Mouse (Mus musculus) hindbrain, embryonic 16.5 days (tissue): ENCODE data around the gene Chrm2. TPM values are rescaled to one million over a fixed set of nuclear protein-coding genes. Genes with fewer than 3 reads are reported as not detected.

Experiments used
- ATAC-seq: fragments of 200-750 bp; cut with Nextera tagmentation; 2 replicates; pipeline ENCODE4 v1.8.0; 2017; ENCODE audit warnings: moderate TSS enrichment, moderate library complexity
- H3K27ac ChIP-seq: fragments of 300-500 bp; sonication (generic); 2 replicates; pipeline ENCODE4 v1.5.1; 2014; ENCODE audit warnings: low read depth, mild to moderate bottlenecking, control low read depth, low read length, moderate library complexity
- H3K27me3 ChIP-seq: fragments of 300-500 bp; sonication (generic); replicated peaks from 2 replicates; pipeline ENCODE4 v1.6.1; 2014; ENCODE audit warnings: low read length; ENCODE audit not compliant: control insufficient read depth, insufficient read depth
- H3K36me3 ChIP-seq: fragments of 300-500 bp; sonication (generic); 2 replicates; pipeline ENCODE4 v1.6.1; 2014; ENCODE audit warnings: mild to moderate bottlenecking, low read length, moderate library complexity, mixed read lengths; ENCODE audit not compliant: control insufficient read depth, insufficient read depth
- H3K4me1 ChIP-seq: fragments of 300-500 bp; sonication (generic); 2 replicates; pipeline ENCODE4 v1.6.1; 2014; ENCODE audit warnings: low read depth, low read length; ENCODE audit not compliant: control insufficient read depth, insufficient read depth
- H3K4me2 ChIP-seq: fragments of 300-500 bp; sonication (generic); 2 replicates; pipeline ENCODE4 v1.6.1; 2014; ENCODE audit warnings: mild to moderate bottlenecking, low read length, control low read depth, moderate library complexity
- H3K4me3 ChIP-seq: fragments of 300-500 bp; sonication (generic); 2 replicates; pipeline ENCODE4 v1.5.1; 2014; ENCODE audit warnings: mild to moderate bottlenecking, low read length, control low read depth, moderate library complexity
- H3K9ac ChIP-seq: fragments of 300-500 bp; sonication (generic); 2 replicates; pipeline ENCODE4 v1.6.1; 2014; ENCODE audit warnings: low read depth, mild to moderate bottlenecking, control low read depth, low read length, moderate library complexity
- H3K9me3 ChIP-seq: fragments of 300-500 bp; sonication (generic); 2 replicates; pipeline ENCODE4 v1.6.1; 2014; ENCODE audit warnings: mild to moderate bottlenecking, low read length, moderate library complexity; ENCODE audit not compliant: control insufficient read depth
- WGBS: fragments of 180-500 bp; shearing (Covaris S2); extraction: QIAGEN DNeasy Blood & Tissue Kit; methylation state at CpG from one replicate; pipeline ENCODE4 v1.1.7; 2014; 5-methylcytosine and 5-hydroxymethylcytosine counted together
- polyA plus RNA-seq: library from polyadenylated mRNA; unstranded; fragments of >200 nt; fragmentation: Nextera tagmentation; extraction: Ambion mirVana; gene quantifications from 2 replicates; pipeline ENCODE4 v1.2.1, GENCODE M21; 2015

The Chrm2 gene
- polyA plus RNA-seq, result 11.8 and 12.5 TPM in 2 replicates

- under 1% methylated on average over 30 of the region's 30 CpGs for WGBS
- ATAC-seq, result peak; percentile 80
- H3K4me3 ChIP-seq, result peak within 1 kb of the TSS; percentile 60
- H3K4me1 ChIP-seq, result peaks cover 5% of the 10 kb centered on the region; the same call in 1 of the 2 replicates
- H3K36me3 ChIP-seq, result no peaks in the 10 kb centered on the region
- H3K27me3 ChIP-seq, result no peaks in the 10 kb centered on the region; the same call in 1 of the 2 replicates
- H3K27ac ChIP-seq, result peak within 1 kb of the TSS; percentile 48
- H3K9ac ChIP-seq, result peak within 1 kb of the TSS; percentile 74
- H3K9me3 ChIP-seq, result no peaks in the 10 kb centered on the region
- H3K4me2 ChIP-seq, result peak within 1 kb of the TSS; percentile 96
Measured at GRCm38 (mm10) chr6:36387612-36388400, at the start of gene Chrm2. Gene Chrm2, plus strand, starts transcription at chr6:36388084.

- Histone ChIP-seq H3K4me1 (no peaks in the 10 kb centered on the region), H3K4me2 (no peak overlapping the region), H3K9ac (no peak overlapping the region), H3K36me3 (no peaks in the 10 kb centered on the region), H3K27ac (no peak overlapping the region), H3K4me3 (no peak overlapping the region), H3K9me3 (no peaks in the 10 kb centered on the region), H3K27me3 (no peaks in the 10 kb centered on the region)
- ATAC-seq, result no peak
- WGBS, result 90% methylated on average over 2 of the region's 2 CpGs
Measured at GRCm38 (mm10) chr6:36373983-36374382, 13.9 kb upstream of the Chrm2 start.

GRCm38 (mm10) chr6:36377936-36378335, 9.9 kb upstream of the Chrm2 start:
- Histone ChIP-seq H3K4me1 (no peaks in the 10 kb centered on the region), H3K9ac (no peak overlapping the region), H3K9me3 (no peaks in the 10 kb centered on the region), H3K4me2 (no peak overlapping the region), H3K36me3 (no peaks in the 10 kb centered on the region), H3K27me3 (no peaks in the 10 kb centered on the region), H3K4me3 (no peak overlapping the region), H3K27ac (no peak overlapping the region)
- 75% methylated on average over 4 of the region's 4 CpGs for WGBS
- no peak for ATAC-seq

- 0 out of 2 replicates have a peak, but pooled peaks cover 5% of the 10 kb centered on the region for H3K4me1 ChIP-seq
- H3K36me3 ChIP-seq, result no peaks in the 10 kb centered on the region
- no peaks in the 10 kb centered on the region; the same call in 1 of the 2 replicates for H3K27me3 ChIP-seq
- no peak overlapping the region for H3K4me2 ChIP-seq
- no peak overlapping the region for H3K4me3 ChIP-seq
- H3K9me3 ChIP-seq, result no peaks in the 10 kb centered on the region
- no peak overlapping the region for H3K27ac ChIP-seq
- ATAC-seq, result no peak
- no peak overlapping the region for H3K9ac ChIP-seq
- WGBS, result 41% methylated on average over 3 of the region's 3 CpGs
Measured at GRCm38 (mm10) chr6:36384102-36384501, 3.8 kb upstream of the Chrm2 start.

- peak overlapping the region; percentile 60 for H3K4me3 ChIP-seq
- 0 out of 2 replicates have a peak overlapping the region, but pooled peaks have one; percentile 17 for H3K27ac ChIP-seq
- H3K36me3 ChIP-seq, result no peaks in the 10 kb centered on the region
- no peaks in the 10 kb centered on the region for H3K9me3 ChIP-seq
- peak overlapping the region; percentile 96 for H3K4me2 ChIP-seq
- peaks cover 5% of the 10 kb centered on the region; the same call in 1 of the 2 replicates for H3K4me1 ChIP-seq
- peak overlapping the region; percentile 74 for H3K9ac ChIP-seq
- peak; percentile 43 for ATAC-seq
- no peaks in the 10 kb centered on the region; the same call in 1 of the 2 replicates for H3K27me3 ChIP-seq
- WGBS, result under 1% methylated on average over 36 of the region's 36 CpGs
Measured at GRCm38 (mm10) chr6:36388401-36389259, 746 bp downstream of the Chrm2 start.

- H3K4me1 ChIP-seq, result peaks cover 5% of the 10 kb centered on the region; the same call in 1 of the 2 replicates
- peak overlapping the region; percentile 96 for H3K4me2 ChIP-seq
- WGBS, result 24% methylated on average over 19 of the region's 20 CpGs
- peak; percentile 28; the same call in 1 of the 2 replicates for ATAC-seq
- H3K27ac ChIP-seq, result no peak overlapping the region; the same call in 1 of the 2 replicates
- peak overlapping the region; percentile 60 for H3K4me3 ChIP-seq
- no peaks in the 10 kb centered on the region; the same call in 1 of the 2 replicates for H3K27me3 ChIP-seq
- no peaks in the 10 kb centered on the region for H3K9me3 ChIP-seq
- peak overlapping the region; percentile 74 for H3K9ac ChIP-seq
- H3K36me3 ChIP-seq, result no peaks in the 10 kb centered on the region
Measured at GRCm38 (mm10) chr6:36389260-36389965, 1.5 kb downstream of the Chrm2 start.

GRCm38 (mm10) chr6:36393705-36394104, 5.8 kb downstream of the Chrm2 start:
- no peak overlapping the region for H3K4me2 ChIP-seq
- H3K27ac ChIP-seq, result no peak overlapping the region
- ATAC-seq, result 0 out of 2 replicates have a peak, but pooled peaks have one; percentile 38
- no peak overlapping the region for H3K9ac ChIP-seq
- H3K9me3 ChIP-seq, result no peaks in the 10 kb centered on the region
- H3K4me3 ChIP-seq, result no peak overlapping the region
- 57% methylated on average over 4 of the region's 4 CpGs for WGBS
- peaks cover 2% of the 10 kb centered on the region; the same call in 1 of the 2 replicates for H3K4me1 ChIP-seq
- no peaks in the 10 kb centered on the region for H3K36me3 ChIP-seq
- no peaks in the 10 kb centered on the region for H3K27me3 ChIP-seq

GRCm38 (mm10) chr6:36405139-36405538, 17.3 kb downstream of the Chrm2 start:
- no peak for ATAC-seq
- Histone ChIP-seq H3K4me3 (no peak overlapping the region), H3K36me3 (no peaks in the 10 kb centered on the region), H3K27me3 (no peaks in the 10 kb centered on the region), H3K4me1 (no peaks in the 10 kb centered on the region), H3K9me3 (no peaks in the 10 kb centered on the region), H3K4me2 (no peak overlapping the region), H3K9ac (no peak overlapping the region), H3K27ac (no peak overlapping the region)
- WGBS, result 76% methylated on average over 5 of the region's 5 CpGs
